In genomic region chr4:148464869-148465268, GRCm38 (mm10) we compare ENCODE assay signal across 31 mouse cellular contexts. TPM values are rescaled to one million over a fixed set of nuclear protein-coding genes. Genes with fewer than 3 reads are reported as not detected.
DNase-seq lines count a peak whose midpoint lies in the region; ATAC-seq and TF ChIP-seq lines count a peak whose summit lies in the region.
"Had no signal": no experiment of that assay in that cellular context is flagged by ENCODE, and none has a peak within 500 bp of the region (broad histone marks: within the 10 kb centered on the region; RNA-seq: fewer than 3 reads in every experiment).

No protein-coding gene starts in this region.

- H3K4me2 ChIP-seq in hindbrain, embryonic 14.5 days (replicated peaks): no peak overlapping the region
- no peak overlapping the region for H3K4me2 ChIP-seq in hindbrain, embryonic 12.5 days (replicated peaks)
- H3K4me2 ChIP-seq: embryonic facial prominence, embryonic 12.5 days; embryonic facial prominence, embryonic 15.5 days; heart, embryonic 12.5 days; heart, embryonic 15.5 days had no signal

- H3K9ac ChIP-seq in hindbrain, embryonic 14.5 days: no peak overlapping the region
- H3K9ac ChIP-seq in hindbrain, embryonic 12.5 days: no peak overlapping the region
- H3K9ac ChIP-seq: embryonic facial prominence, embryonic 12.5 days; embryonic facial prominence, embryonic 15.5 days; forebrain, postnatal 0 days; heart, embryonic 12.5 days; heart, embryonic 15.5 days had no signal

- no peaks in the 10 kb centered on the region for H3K4me1 ChIP-seq in hindbrain, embryonic 14.5 days (replicated peaks; ENCODE audit: control insufficient read depth, insufficient read depth, low read length)
- H3K4me1 ChIP-seq in hindbrain, embryonic 12.5 days: peaks cover 4% of the 10 kb centered on the region; the same call in 1 of the 2 replicates
- H3K4me1 ChIP-seq in olfactory bulb, adult 2 months (ENCODE audit: control insufficient read depth, insufficient read depth, low read length): peaks cover 24% of the 10 kb centered on the region
- H3K4me1 ChIP-seq: embryonic facial prominence, embryonic 12.5 days; embryonic facial prominence, embryonic 15.5 days; heart, embryonic 12.5 days; heart, embryonic 15.5 days had no signal

- H3K27me3 ChIP-seq in hindbrain, embryonic 14.5 days (ENCODE audit: control insufficient read depth, insufficient read depth, low read length): no peaks in the 10 kb centered on the region
- no peaks in the 10 kb centered on the region for H3K27me3 ChIP-seq in hindbrain, embryonic 12.5 days
- H3K27me3 ChIP-seq: CH12.LX; embryonic facial prominence, embryonic 12.5 days; embryonic facial prominence, embryonic 15.5 days; heart, embryonic 12.5 days; heart, embryonic 15.5 days had no signal

- no peak for TF ChIP-seq CTCF in olfactory bulb, adult 2 months (IDR thresholded peaks at IDR 0.05; ENCODE audit: insufficient read depth, low read depth, low read length)

- no peak overlapping the region for H3K27ac ChIP-seq in hindbrain, embryonic 14.5 days
- no peak overlapping the region for H3K27ac ChIP-seq in hindbrain, embryonic 12.5 days
- H3K27ac ChIP-seq in olfactory bulb, adult 2 months (ENCODE audit: insufficient read depth, low read depth, low read length): peak overlapping the region; percentile 9; the same call in 1 of the 2 replicates
- H3K27ac ChIP-seq: embryonic facial prominence, embryonic 12.5 days; embryonic facial prominence, embryonic 15.5 days; gastrocnemius, adult 2 months; heart, embryonic 15.5 days had no signal

- no peaks in the 10 kb centered on the region for H3K9me3 ChIP-seq in hindbrain, embryonic 14.5 days (ENCODE audit: control insufficient read depth, low read length)
- H3K9me3 ChIP-seq in hindbrain, embryonic 12.5 days (replicated peaks): no peaks in the 10 kb centered on the region
- H3K9me3 ChIP-seq: embryonic facial prominence, embryonic 12.5 days; embryonic facial prominence, embryonic 15.5 days; heart, embryonic 12.5 days; heart, embryonic 15.5 days had no signal

- ATAC-seq in hindbrain, embryonic 14.5 days (ENCODE audit: low FRiP score): no peak
- ATAC-seq in hindbrain, embryonic 12.5 days (ENCODE audit: low FRiP score): no peak
- ATAC-seq: activated CD4-positive, CD25-positive, alpha-beta regulatory T cell, adult 4 months; forebrain, embryonic 14.5 days; forebrain, postnatal 0 days; hindbrain, embryonic 16.5 days had no signal

- H3K4me3 ChIP-seq in hindbrain, embryonic 14.5 days (replicated peaks; ENCODE audit: low read length): no peak overlapping the region
- no peak overlapping the region for H3K4me3 ChIP-seq in hindbrain, embryonic 12.5 days
- no peak overlapping the region for H3K4me3 ChIP-seq in olfactory bulb, adult 2 months (ENCODE audit: insufficient read depth, low read depth, low read length)
- H3K4me3 ChIP-seq: embryonic facial prominence, embryonic 12.5 days; embryonic facial prominence, embryonic 15.5 days; gastrocnemius, adult 2 months; heart, embryonic 12.5 days; heart, embryonic 15.5 days had no signal

- WGBS in hindbrain, embryonic 14.5 days: 92% methylated on average over 12 of the region's 12 CpGs
- WGBS in hindbrain, embryonic 12.5 days: 91% methylated on average over 12 of the region's 12 CpGs
- 81% methylated on average over 12 of the region's 12 CpGs for WGBS in olfactory bulb, adult 2 months

- intact Hi-C loops in left cerebral cortex, postnatal 25 days (cut with DNase I): no loop called here

- DNase-seq in hindbrain, embryonic 14.5 days (ENCODE audit: low spot score): peak; percentile 37
- peak; percentile 10 to 22 for DNase-seq in left cerebral cortex, postnatal 25 days (ENCODE audit: low spot score in 2 of 2)
- no peak for DNase-seq in left cerebral cortex, adult 18-20 months (ENCODE audit: low spot score in 2 of 2)
- DNase-seq in thymus, postnatal 0 days (ENCODE audit: low spot score): peak; percentile 16
- DNase-seq in thymus, postnatal 10 days (ENCODE audit: low spot score in 2 of 2): no peak
- DNase-seq in kidney, adult 18-20 months: no peak
- DNase-seq: adrenal gland, postnatal 10 days; adrenal gland, postnatal 36 days; B cell, adult 2 months; cerebellum, adult 11 months; cerebellum, adult 2 months; cerebellum, adult 9-11 months; cerebellum, postnatal 25 days; forebrain, postnatal 0 days; gastrocnemius, adult 2 months; gastrocnemius, postnatal 14 days; heart, adult 18-20 months; heart, postnatal 10 days; heart, postnatal 4 days had no signal

- peaks cover 97% of the 10 kb centered on the region for H3K36me3 ChIP-seq in hindbrain, embryonic 14.5 days (replicated peaks; ENCODE audit: control insufficient read depth, insufficient read depth)
- peaks cover 97% of the 10 kb centered on the region for H3K36me3 ChIP-seq in hindbrain, embryonic 12.5 days

- no peak for TF ChIP-seq POLR2A in olfactory bulb, adult 2 months (IDR thresholded peaks at IDR 0.05; ENCODE audit: insufficient read depth, low read depth, low read length)

RNA-seq across cellular contexts. Expression of gene Mtor, which starts 16.5 kb away (rescaled TPM):
- 30.2 and 36.1 TPM in 2 replicates for polyA plus RNA-seq in hindbrain, embryonic 14.5 days (2014; fragmentation: Nextera tagmentation; extraction: Ambion mirVana)
- polyA plus RNA-seq in hindbrain, embryonic 12.5 days (2016; fragmentation: Nextera tagmentation; extraction: Ambion mirVana): 30.2 and 31.9 TPM in 2 replicates
- total RNA-seq in left cerebral cortex, postnatal 25 days (2021): 10 to 100 TPM; 85.4 to 91.7 TPM
- 10 to 100 TPM; 91.6 to 97.9 TPM for total RNA-seq in left cerebral cortex, adult 18-20 months (2021)
- polyA plus RNA-seq in thymus, postnatal 0 days (2015; fragmentation: Nextera tagmentation; extraction: Ambion mirVana): 18.7 and 23.1 TPM in 2 replicates
- polyA plus RNA-seq in olfactory bulb, adult 2 months (2012; ENCODE audit: insufficient read depth, insufficient read length, low replicate concordance, missing spikeins): 53.3 TPM in 1 of 2 replicates, not detected in the other

RNA-seq across cellular contexts. Expression of gene Ubiad1, which starts 20.3 kb away (rescaled TPM):
- polyA plus RNA-seq in hindbrain, embryonic 14.5 days (2014; fragmentation: Nextera tagmentation; extraction: Ambion mirVana): 12.2 and 13.4 TPM in 2 replicates
- 20.4 and 22.2 TPM in 2 replicates for polyA plus RNA-seq in hindbrain, embryonic 12.5 days (2016; fragmentation: Nextera tagmentation; extraction: Ambion mirVana)
- total RNA-seq in left cerebral cortex, postnatal 25 days (2021): 1 to 10 TPM; 8.9 to 9.1 TPM
- 1 to 10 TPM; 8.0 to 9.2 TPM for total RNA-seq in left cerebral cortex, adult 18-20 months (2021)
- polyA plus RNA-seq in thymus, postnatal 0 days (2015; fragmentation: Nextera tagmentation; extraction: Ambion mirVana): 7.4 and 7.8 TPM in 2 replicates
- not detected in 2 replicates for polyA plus RNA-seq in olfactory bulb, adult 2 months (2012; ENCODE audit: insufficient read depth, insufficient read length, low replicate concordance, missing spikeins)

RNA-seq across cellular contexts. Expression of gene Angptl7, which starts 35.4 kb away (rescaled TPM):
- 0.31 and 0.50 TPM in 2 replicates for polyA plus RNA-seq in hindbrain, embryonic 14.5 days (2014; fragmentation: Nextera tagmentation; extraction: Ambion mirVana)
- polyA plus RNA-seq in hindbrain, embryonic 12.5 days (2016; fragmentation: Nextera tagmentation; extraction: Ambion mirVana): 0.35 and 0.38 TPM in 2 replicates
- under 1 TPM; 0.64 to 0.96 TPM for total RNA-seq in left cerebral cortex, postnatal 25 days (2021)
- under 1 TPM; 0.61 to 0.77 TPM for total RNA-seq in left cerebral cortex, adult 18-20 months (2021)
- 1.1 TPM in 2 replicates for polyA plus RNA-seq in thymus, postnatal 0 days (2015; fragmentation: Nextera tagmentation; extraction: Ambion mirVana)
- polyA plus RNA-seq in olfactory bulb, adult 2 months (2012; ENCODE audit: insufficient read depth, insufficient read length, low replicate concordance, missing spikeins): not detected in 2 replicates
- total RNA-seq: CH12.LX; common myeloid progenitor, adult 5-6 weeks; MEL had no signal

Comparison
In these comparisons a context has a peak if more than half of its experiments do, and no peak if none do; other contexts are left out.
1. DNase-seq: peak in hindbrain, embryonic 14.5 days (single experiment), left cerebral cortex, postnatal 25 days (2 of 2) and thymus, postnatal 0 days (single experiment); none in left cerebral cortex, adult 18-20 months (0 of 2), thymus, postnatal 10 days (0 of 2) and kidney, adult 18-20 months (single experiment).